Mouse (Mus musculus) cortical plate, adult 2 months (tissue): Measurements from ENCODE around the gene Lrrc8d. TPM values are rescaled to one million over a fixed set of nuclear protein-coding genes. Genes with fewer than 3 reads are reported as not detected.

ENCODE experiments used
- H3K27ac ChIP-seq: fragments of 200-500 bp; 2 replicates; pipeline ENCODE4 v1.5.1; 2012; ENCODE audit warnings: low read length, control low read depth, inconsistent platforms; ENCODE audit not compliant: insufficient read depth
- H3K4me1 ChIP-seq: fragments of 200-500 bp; 2 replicates; pipeline ENCODE4 v1.6.1; 2011; ENCODE audit warnings: low read length; ENCODE audit not compliant: control insufficient read depth, insufficient read depth
- H3K4me3 ChIP-seq: fragments of 200-500 bp; 2 replicates; pipeline ENCODE4 v1.5.1; 2011; ENCODE audit warnings: mild to moderate bottlenecking, low read length, control low read depth; ENCODE audit not compliant: insufficient read depth
- CTCF ChIP-seq: fragments of 200-500 bp; IDR thresholded peaks from 2 replicates; pipeline ENCODE4 v1.5.1; 2011; ENCODE audit warnings: mild to moderate bottlenecking, control low read depth, low read length; ENCODE audit not compliant: insufficient read depth; ENCODE audit errors: extremely low read depth
- POLR2A ChIP-seq: fragments of 200-500 bp; IDR thresholded peaks from 2 replicates; pipeline ENCODE4 v1.6.1; 2011; ENCODE audit warnings: mild to moderate bottlenecking, low read length, control low read depth; ENCODE audit not compliant: insufficient read depth; ENCODE audit errors: extremely low read depth
- polyA plus RNA-seq: library from polyadenylated mRNA; depleted of rRNA; stranded (reverse); fragments of >200 nt; gene quantifications from 2 replicates; pipeline ENCODE4 v1.2.3, GENCODE M21; 2012

Lrrc8d gene
- polyA plus RNA-seq, 1 experiment = 12.9 TPM

DNA sequence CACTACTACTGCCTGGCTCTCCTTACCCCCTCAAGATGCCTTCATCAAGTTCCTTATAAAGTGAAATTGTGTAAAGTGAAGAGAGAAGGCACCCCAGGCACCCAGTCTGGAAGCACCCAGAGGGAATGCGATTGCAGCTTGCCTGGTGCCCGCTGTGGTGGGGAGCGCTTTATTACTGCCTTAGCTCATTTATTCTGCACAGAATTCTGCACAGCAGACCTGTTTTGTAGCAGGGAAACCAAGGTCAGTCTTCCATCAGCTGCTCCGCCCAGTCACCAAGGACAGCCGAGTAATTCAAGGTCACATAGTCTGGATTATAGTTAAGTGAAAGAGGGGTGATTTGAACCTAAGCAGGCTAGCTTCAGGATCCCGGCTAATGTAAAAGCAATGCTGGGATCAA, 14.7 kb downstream of the Lrrc8d start:
- Histone ChIP-seq H3K27ac (no peak overlapping the region), H3K4me3 (no peak overlapping the region)
- TF ChIP-seq CTCF (no peak), POLR2A (no peak)

DNA sequence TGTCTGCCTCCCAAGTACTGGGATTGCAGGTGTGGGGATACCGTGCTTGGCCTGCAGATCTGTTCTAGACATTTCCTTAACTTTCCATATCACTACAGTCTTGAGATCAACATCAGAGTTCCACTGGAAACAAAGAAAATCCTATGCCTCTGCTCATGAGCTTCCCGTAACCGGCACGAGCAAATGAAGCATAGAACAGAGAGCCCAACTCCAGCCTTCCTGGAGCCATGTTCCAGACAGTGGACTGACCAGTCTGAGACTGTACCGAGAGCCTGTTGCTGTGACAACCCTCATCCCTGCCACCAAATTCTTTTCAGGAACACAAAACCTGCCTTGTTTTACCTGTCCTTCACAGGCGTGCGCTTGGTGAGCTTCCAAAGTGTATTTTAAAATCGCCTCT, 15.3 kb downstream of the Lrrc8d start:
- Histone ChIP-seq H3K4me3 (no peak overlapping the region), H3K4me1 (peaks cover 12% of the 10 kb centered on the region; the same call in 1 of the 2 replicates), H3K27ac (no peak overlapping the region)
- TF ChIP-seq POLR2A (no peak), CTCF (no peak)

More for the DNA sequence above, 14.7 kb downstream of the Lrrc8d start:
- H3K4me1 ChIP-seq = peaks cover 12% of the 10 kb centered on the region; the same call in 1 of the 2 replicates

DNA sequence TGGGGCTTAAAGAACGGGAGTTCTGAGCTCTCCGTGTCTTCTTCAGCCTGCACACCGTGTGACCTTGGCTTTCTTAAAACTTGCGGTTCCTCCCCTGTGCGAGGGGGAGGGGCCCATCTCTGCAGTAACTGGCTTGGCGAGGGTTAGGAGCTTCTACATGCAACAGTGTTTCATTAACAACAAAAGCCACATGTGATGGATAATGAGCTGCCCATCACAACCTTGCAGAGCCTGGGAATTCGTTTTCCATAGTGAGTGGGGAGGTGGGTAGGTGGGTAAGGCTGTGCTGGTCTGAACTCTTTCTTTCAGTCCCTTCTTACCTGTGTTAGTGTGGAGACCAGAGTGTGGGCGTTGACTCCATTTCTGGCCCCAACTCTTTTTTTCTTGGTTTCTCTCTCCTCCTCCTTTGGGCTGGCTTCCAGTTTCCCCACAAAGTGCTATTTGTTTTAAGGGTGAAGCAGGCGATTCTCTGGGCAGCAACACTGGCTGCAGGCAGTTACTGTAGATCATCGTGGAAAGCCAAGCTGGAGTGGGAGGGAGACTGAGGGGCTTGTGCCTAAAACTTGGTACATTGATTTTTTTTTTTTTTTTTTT, 15.9 kb downstream of the Lrrc8d start:
- Histone ChIP-seq H3K4me1 (peaks cover 10% of the 10 kb centered on the region; the same call in 1 of the 2 replicates), H3K4me3 (no peak overlapping the region), H3K27ac (no peak overlapping the region)
- TF ChIP-seq CTCF = no peak
- TF ChIP-seq POLR2A = no peak

DNA sequence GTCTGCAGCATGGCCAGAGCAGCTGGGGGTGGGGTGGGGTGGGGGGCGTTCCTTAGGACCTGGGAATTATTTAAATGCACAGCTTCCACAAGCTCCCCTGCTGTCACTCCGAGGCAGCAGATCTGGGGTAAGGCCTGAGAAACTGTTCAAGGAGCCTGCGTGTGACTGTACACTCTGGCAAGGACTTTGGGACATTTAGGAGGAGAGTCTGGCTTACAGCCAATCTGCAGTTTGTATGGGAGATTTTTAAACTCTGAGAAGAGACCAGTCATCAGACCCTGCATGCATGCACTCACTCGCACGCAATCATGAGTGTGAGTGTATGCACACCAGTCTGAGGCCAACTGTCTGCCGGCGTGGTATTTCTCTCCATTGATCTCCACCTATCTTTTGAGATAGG, 17.5 kb downstream of the Lrrc8d start:
- no peak overlapping the region for H3K4me3 ChIP-seq
- no peak for TF ChIP-seq POLR2A
- no peak for TF ChIP-seq CTCF
- H3K4me1 ChIP-seq = peaks cover 10% of the 10 kb centered on the region; the same call in 1 of the 2 replicates
- H3K27ac ChIP-seq = no peak overlapping the region

DNA sequence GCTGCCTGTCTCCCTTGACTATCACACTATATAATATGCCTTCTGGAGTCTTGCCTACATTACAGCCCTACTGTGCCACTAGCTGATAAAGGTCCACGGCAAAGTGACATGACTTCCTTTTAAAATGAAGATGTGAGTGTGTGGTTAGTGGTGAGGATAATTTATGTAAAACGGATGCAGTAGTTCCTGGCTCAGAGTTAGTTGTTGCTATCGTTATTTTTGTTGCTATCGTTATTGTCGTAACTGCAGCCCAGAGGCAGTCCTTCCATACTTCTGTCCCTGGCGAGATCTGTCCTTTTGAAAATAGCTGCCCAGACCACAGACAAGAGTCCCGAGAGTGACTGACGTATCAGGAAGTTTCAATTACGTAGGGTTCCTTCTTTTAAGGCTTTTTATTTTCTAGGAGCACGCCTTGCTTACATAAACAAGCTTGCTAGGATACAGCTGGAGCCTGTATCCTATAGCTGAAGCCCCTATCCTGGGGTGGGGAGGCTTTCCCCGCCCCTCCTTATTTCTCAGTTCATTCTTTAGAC, 18.4 kb downstream of the Lrrc8d start:
- peaks cover 10% of the 10 kb centered on the region; the same call in 1 of the 2 replicates for H3K4me1 ChIP-seq
- no peak overlapping the region for H3K4me3 ChIP-seq
- H3K27ac ChIP-seq = no peak overlapping the region
- no peak for TF ChIP-seq CTCF
- no peak for TF ChIP-seq POLR2A

DNA sequence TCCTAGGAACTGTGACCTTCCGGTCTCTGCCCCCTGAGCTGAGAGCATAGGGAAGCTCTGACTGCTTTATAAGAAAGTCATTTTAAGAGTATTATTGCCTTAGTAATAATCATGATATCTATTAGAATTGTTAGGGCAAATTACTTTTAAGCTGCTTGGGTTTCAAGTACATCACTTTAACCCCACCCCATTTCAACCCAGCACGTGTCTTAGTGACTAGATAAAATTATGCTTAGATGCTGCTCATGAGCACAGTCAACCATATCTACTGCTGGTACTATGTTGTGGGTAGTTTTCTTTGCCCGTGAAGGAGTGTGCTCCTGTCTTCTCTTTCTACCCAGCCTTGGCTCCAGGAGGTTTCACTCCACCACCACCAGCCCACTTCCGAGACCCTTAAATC, 21.5 kb downstream of the Lrrc8d start:
- Histone ChIP-seq H3K4me1 (peaks cover 8% of the 10 kb centered on the region; the same call in 1 of the 2 replicates), H3K27ac (no peak overlapping the region), H3K4me3 (no peak overlapping the region)
- TF ChIP-seq CTCF (no peak), POLR2A (no peak)

DNA sequence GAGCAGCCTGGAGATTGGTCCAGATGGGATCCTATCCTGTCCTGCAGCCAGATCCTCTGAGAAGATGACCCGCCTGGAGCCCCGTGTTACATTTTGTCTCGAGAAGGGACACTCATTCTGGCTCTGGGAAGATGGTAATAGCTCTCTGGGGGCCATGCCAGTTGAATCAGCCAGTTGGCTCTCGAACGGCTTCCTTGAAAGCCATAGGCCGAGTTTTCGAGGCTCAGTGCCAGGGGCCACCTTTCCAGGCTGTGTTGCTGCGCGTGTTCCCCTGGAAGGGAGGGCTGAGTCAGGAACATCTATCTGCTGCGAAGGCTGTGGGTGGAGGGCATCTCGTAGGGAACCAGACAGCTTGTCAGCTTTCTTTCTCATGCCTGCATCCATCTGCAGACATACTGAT, 23.0 kb downstream of the Lrrc8d start:
- H3K27ac ChIP-seq = no peak overlapping the region
- no peak overlapping the region for H3K4me3 ChIP-seq
- TF ChIP-seq POLR2A = no peak
- no peak for TF ChIP-seq CTCF
- H3K4me1 ChIP-seq = peaks cover 2% of the 10 kb centered on the region; the same call in 1 of the 2 replicates

DNA sequence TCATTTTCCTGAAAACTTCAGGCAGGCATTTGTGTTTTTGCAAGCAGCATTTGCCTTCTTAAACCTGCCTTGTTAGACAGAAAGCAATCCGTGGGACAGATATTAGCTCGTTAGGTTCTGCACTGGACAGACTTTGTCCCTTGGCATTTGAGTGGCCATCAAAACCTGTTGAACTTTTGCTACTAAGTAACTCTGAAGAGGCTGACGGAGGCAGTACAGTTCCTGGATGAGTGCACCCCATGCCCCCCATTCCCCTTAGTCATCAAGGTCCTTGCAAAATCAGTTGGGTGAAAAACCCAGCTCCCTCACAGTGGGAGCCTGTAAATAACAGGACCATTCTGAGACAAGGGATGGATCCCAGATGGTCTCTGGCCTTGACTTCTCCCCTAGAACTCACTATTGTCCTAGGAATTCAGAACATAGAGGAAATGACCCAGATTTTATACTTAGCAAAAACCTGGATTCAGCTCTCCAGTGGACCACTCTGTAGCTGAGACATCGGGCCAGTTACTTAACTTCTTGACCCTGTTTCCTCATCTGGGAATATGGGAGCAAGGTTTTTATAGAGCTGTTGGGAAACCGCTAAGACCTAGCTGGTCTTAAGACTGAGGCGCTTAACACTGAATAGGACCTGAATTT, 30.5 kb downstream of the Lrrc8d start:
- no peak overlapping the region for H3K27ac ChIP-seq
- H3K4me3 ChIP-seq = no peak overlapping the region
- TF ChIP-seq CTCF = no peak
- no peak for TF ChIP-seq POLR2A
- H3K4me1 ChIP-seq = peaks cover 4% of the 10 kb centered on the region

DNA sequence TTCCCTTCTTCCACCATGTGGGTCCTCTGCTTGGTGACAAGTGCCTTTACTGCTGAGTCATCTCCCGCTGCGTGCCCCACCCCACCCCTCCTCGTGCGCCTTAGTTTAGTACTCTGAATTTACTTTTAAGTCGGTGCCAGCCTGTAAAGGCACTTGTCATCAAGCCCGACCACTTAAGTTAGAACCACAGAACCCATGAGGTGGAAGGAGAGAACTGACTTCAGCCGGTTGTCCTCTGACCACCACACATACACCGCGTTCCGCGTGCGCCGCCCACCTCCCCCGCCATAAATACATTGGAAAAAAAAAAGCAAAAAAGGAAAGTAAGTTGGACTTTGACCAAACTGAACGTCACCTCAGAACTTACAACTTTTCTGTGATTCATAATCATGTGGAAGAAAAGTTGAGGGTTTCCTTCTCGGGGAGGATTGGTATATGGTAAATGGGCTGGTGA, 31.4 kb downstream of the Lrrc8d start:
- Histone ChIP-seq H3K4me1 (peaks cover 4% of the 10 kb centered on the region), H3K4me3 (peak overlapping the region; percentile 39; the same call in 1 of the 2 replicates), H3K27ac (no peak overlapping the region)
- TF ChIP-seq CTCF (no peak), POLR2A (no peak)
